Mouse (Mus musculus): Measurements from ENCODE around the gene Rasgrp2. TPM values are rescaled to one million over a fixed set of nuclear protein-coding genes. Genes with fewer than 3 reads are reported as not detected.

The Rasgrp2 gene
- polyA plus RNA-seq, 1 experiment = 1,280 TPM

DNA sequence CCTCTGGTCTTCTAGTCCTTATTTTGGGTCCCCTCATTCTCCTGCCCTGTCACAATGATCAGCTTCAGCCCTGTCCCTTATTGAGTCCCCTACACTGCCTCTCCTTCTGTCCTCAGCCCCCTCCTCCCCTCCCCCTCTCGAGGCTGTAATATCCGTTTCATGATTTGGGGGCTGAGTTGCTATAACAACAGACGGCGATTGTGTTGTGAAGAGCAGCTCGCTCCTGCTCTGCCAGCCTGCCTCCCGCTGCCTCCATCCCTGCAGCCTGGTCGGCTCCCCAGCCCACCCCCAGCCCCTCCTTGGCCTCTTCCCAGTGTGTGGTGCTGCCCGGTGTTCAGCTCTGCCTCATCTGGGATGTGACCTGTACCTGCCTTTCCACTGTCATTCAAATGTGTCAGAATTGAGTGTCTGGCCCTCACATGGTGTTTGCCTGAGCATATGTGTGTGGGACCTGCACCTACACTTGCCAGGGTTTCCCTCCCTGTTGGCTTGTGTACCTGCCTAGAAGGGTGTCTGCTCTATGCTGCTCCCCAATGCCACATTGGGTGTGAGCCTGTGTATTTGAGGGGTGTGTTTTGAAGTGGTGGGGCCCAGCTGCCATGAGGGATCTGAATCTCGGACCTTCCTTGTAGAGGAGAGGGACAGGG lies 17.1 kb downstream of the Rasgrp2 start:
- Histone ChIP-seq H3K4me3 (replicated peaks; ENCODE audit: control insufficient read depth, low read depth, low read length) (no peak overlapping the region), H3K27ac (ENCODE audit: control insufficient read depth, insufficient read depth, low read depth, low read length, poor library complexity) (no peak overlapping the region), H3K4me1 (ENCODE audit: control insufficient read depth, insufficient read depth, low read length) (no peaks in the 10 kb centered on the region)
- WGBS = 31% methylated on average over 9 of the region's 9 CpGs
- TF ChIP-seq POLR2A (IDR thresholded peaks at IDR 0.05; ENCODE audit: borderline replicate concordance, control insufficient read depth, low read depth, low read length) (no peak), CTCF (IDR thresholded peaks at IDR 0.05; ENCODE audit: control insufficient read depth, insufficient read depth, low read length) (no peak)

DNA sequence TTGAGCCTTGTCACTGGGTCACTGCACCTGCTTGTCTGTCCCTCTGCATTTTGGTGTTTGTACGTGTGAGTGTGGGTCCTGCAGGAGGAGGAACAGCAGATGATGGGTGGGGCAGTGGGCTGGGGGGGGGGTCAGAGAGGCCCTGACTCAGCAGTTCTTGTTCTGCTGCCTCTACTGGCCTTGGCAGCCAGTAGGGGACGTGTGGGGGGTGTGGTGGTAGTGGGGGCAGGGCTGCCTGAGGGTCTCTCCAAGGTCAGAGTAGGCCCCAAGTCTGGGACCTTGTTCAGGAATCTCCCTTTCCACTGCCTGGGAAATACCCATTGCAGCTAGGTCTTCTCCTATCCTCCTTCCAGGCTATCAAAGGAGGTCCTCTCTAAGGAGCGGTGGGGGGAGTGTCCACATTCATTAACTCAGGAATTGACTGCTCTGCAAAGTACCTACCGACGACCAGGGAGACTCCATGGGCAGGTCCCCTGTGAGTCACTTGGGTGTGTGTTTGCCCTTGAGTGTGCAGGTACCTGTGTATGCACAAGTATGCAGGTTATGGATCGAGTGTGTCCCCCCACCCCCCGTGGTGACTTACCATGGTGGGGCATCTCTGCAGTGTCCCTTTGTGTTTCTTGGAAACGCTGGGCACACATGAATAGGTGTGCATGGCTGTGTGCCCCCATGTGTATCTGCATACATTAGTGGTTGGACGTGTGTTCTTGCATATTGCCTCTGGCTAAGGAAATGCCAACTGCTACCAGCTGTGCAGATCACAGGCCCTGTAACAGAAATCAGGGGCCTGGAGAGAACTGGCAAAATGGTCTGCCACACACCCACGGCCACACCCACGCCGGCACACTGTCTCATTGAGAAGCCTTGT lies 18.0 kb downstream of the Rasgrp2 start:
- WGBS = 52% methylated on average over 12 of the region's 12 CpGs
- Histone ChIP-seq H3K27ac (ENCODE audit: control insufficient read depth, insufficient read depth, low read depth, low read length, poor library complexity) (no peak overlapping the region; the same call in 1 of the 2 replicates), H3K4me3 (replicated peaks; ENCODE audit: control insufficient read depth, low read depth, low read length) (no peak overlapping the region), H3K4me1 (ENCODE audit: control insufficient read depth, insufficient read depth, low read length) (no peaks in the 10 kb centered on the region)
- TF ChIP-seq CTCF (IDR thresholded peaks at IDR 0.05; ENCODE audit: control insufficient read depth, insufficient read depth, low read length) (no peak), POLR2A (IDR thresholded peaks at IDR 0.05; ENCODE audit: borderline replicate concordance, control insufficient read depth, low read depth, low read length) (no peak)

DNA sequence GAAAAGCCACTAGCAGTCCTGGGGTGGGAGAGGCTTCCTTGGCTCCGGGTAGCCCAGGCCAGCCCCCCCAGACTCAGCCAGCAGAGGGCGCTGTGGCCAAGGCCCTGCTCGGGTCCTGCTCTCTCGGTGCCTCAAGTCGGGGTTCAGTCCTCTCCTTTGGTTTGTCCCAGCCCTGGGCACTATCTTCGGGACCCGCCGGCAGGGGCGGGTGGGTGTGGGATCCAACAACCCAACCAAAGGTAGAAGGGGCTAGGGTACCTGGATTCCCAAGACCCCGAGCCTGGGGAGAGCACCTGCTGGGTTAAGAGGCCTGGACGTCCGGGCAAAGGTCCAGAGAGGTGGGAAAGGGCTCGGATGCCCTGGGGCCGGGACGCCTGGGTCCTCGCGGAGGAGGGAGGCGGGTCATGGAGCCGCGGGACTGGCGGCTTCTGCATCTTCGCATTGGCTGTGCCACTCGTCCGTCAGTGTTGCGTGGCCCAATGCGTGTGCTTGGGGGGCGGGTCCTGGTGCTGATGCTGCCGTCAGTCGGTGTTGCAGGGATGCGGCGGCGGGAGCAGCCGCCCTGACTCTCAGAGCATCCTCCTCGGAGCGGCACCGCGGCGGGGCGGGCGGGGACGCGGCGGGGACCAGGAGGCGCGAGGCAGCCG lies 19.2 kb downstream of the Rasgrp2 start, which contains the start of gene Nrxn2:
Gene Nrxn2 (plus strand): TSS at position 499 of the 647 bp plus-strand sequence.
- 1% methylated on average over 46 of the region's 46 CpGs for WGBS
- peak; percentile 89 for TF ChIP-seq CTCF (IDR thresholded peaks at IDR 0.05; ENCODE audit: control insufficient read depth, insufficient read depth, low read length)
- no peak for TF ChIP-seq POLR2A (IDR thresholded peaks at IDR 0.05; ENCODE audit: borderline replicate concordance, control insufficient read depth, low read depth, low read length)
- no peak within 1 kb of the TSS; the same call in 1 of the 2 replicates for H3K27ac ChIP-seq (ENCODE audit: control insufficient read depth, insufficient read depth, low read depth, low read length, poor library complexity)
- no peaks in the 10 kb centered on the region for H3K4me1 ChIP-seq (ENCODE audit: control insufficient read depth, insufficient read depth, low read length)
- H3K4me3 ChIP-seq (replicated peaks; ENCODE audit: control insufficient read depth, low read depth, low read length) = peak within 1 kb of the TSS; percentile 43

DNA sequence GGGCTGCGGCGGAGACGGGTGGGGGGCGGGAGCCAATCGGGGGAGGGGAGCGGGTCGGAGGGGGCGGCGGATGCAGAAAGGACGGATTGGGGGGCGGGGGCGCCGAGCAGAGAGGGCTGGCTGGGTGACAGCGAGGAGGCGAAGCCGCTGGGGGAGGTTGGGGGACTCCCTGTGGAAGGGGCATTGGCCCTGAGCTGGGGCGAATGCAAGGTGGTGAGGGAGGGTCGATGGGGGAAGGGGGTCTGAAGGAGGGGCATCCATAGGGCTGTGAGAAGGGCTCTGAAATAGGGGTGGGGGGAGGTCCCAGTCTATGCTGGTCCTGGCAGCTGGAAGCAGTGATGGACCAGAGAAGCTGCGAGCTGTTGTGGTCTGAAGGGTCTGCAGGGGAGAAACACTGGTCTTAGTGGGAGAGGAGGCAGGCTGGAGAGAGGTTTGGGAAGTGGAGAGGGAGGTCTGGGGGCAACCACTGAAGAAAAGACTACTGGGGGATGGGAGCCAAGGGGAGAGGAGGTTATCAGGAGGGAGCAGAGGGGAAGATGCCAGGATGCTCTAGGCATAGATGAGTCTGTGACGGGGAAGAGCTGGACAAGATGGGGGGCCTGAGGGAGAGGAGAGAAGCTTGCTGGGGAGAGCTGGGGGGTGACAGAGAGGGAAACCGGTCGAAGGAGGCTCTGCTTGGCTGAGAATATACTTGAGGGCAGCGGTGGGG lies 20.0 kb downstream of the Rasgrp2 start:
- no peak overlapping the region for H3K4me3 ChIP-seq (replicated peaks; ENCODE audit: control insufficient read depth, low read depth, low read length)
- TF ChIP-seq POLR2A (IDR thresholded peaks at IDR 0.05; ENCODE audit: borderline replicate concordance, control insufficient read depth, low read depth, low read length) (no peak), CTCF (IDR thresholded peaks at IDR 0.05; ENCODE audit: control insufficient read depth, insufficient read depth, low read length) (no peak)
- WGBS = 18% methylated on average over 22 of the region's 23 CpGs
- no peak overlapping the region for H3K27ac ChIP-seq (ENCODE audit: control insufficient read depth, insufficient read depth, low read depth, low read length, poor library complexity)
- H3K4me1 ChIP-seq (ENCODE audit: control insufficient read depth, insufficient read depth, low read length) = no peaks in the 10 kb centered on the region

DNA sequence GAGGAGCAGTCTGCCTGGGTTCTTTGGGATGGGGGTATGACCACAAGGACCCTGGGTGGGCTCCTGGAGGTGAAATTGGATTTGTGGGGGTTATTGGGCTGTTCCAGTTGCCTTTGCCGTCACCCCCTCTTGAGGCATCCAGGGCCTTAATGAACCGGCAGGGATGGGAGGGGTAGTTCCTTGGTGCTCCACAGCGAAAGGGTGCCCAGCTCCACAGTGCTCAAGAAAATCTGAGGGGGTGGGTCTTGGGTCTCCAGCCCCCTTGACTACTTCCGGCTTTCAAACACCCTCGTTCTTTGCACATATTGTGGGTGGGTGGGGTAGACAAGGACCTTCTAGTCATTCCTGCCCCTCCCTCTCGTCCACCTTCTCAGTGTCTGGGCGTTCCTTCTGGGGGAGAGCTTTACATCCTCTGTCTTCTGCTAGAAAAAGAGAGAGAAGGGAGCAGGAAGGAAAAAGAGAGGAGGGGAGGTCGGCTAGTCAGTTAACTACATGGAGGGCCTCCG lies 20.7 kb downstream of the Rasgrp2 start:
- Histone ChIP-seq H3K4me1 (ENCODE audit: control insufficient read depth, insufficient read depth, low read length) (no peaks in the 10 kb centered on the region), H3K27ac (ENCODE audit: control insufficient read depth, insufficient read depth, low read depth, low read length, poor library complexity) (no peak overlapping the region), H3K4me3 (replicated peaks; ENCODE audit: control insufficient read depth, low read depth, low read length) (no peak overlapping the region)
- 49% methylated on average over 9 of the region's 9 CpGs for WGBS
- TF ChIP-seq CTCF (IDR thresholded peaks at IDR 0.05; ENCODE audit: control insufficient read depth, insufficient read depth, low read length) = no peak
- no peak for TF ChIP-seq POLR2A (IDR thresholded peaks at IDR 0.05; ENCODE audit: borderline replicate concordance, control insufficient read depth, low read depth, low read length)

DNA sequence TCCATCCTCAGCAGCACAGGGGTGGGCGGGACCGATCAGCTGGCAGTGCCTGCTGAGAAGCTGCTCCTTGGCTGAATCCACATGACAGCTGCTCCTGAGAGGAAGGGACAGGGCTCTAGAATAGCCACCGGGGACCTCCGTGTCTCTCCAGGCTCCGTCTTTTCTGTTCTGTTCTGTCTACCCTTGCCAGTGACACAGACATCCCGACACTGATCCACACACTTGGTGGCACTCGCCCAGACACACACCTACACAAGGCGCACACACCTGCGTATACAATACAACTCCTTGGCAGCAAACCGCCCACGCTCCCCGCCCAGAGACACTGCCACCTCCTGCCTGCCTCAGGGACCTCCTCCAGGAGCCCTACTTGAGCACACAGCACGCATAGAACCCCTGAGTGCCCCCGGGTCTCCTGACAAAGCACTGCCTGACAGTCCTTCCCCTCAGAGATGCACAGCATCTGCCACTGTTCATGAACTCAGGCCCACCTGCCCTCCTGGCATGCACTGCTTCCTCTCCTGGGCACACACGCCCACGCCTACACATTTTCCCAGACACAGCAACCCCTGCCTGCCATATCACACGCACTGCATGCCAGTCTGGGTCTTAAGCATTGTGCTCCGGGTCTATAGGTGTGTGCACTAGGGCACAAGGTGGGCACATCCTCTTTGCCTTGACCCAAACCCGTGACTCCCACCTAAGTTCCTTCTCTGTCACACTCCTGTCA lies 21.5 kb downstream of the Rasgrp2 start:
- WGBS = 55% methylated on average over 19 of the region's 19 CpGs
- TF ChIP-seq CTCF (IDR thresholded peaks at IDR 0.05; ENCODE audit: control insufficient read depth, insufficient read depth, low read length) (no peak), POLR2A (IDR thresholded peaks at IDR 0.05; ENCODE audit: borderline replicate concordance, control insufficient read depth, low read depth, low read length) (no peak)
- no peak overlapping the region for H3K27ac ChIP-seq (ENCODE audit: control insufficient read depth, insufficient read depth, low read depth, low read length, poor library complexity)
- H3K4me1 ChIP-seq (ENCODE audit: control insufficient read depth, insufficient read depth, low read length) = no peaks in the 10 kb centered on the region
- no peak overlapping the region for H3K4me3 ChIP-seq (replicated peaks; ENCODE audit: control insufficient read depth, low read depth, low read length)

DNA sequence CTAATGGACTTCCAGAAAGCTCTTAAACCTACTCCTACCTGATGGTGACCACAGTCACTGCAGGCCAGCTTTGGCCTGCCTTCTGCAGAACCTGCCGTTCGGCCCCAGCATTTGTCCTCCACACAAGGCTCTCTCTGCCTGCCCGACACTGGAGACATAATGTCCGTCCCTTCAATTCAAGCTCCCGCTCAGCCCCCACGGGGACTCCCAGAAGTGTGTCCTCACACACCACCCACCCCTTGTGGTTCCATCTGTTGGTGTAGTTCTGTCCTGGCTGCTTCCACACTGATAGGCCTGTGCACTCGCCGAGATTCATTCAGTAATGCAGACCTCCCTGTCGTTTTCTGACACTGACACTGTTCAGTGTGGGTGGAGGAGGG lies 22.1 kb downstream of the Rasgrp2 start:
- Histone ChIP-seq H3K27ac (ENCODE audit: control insufficient read depth, insufficient read depth, low read depth, low read length, poor library complexity) (no peak overlapping the region), H3K4me1 (ENCODE audit: control insufficient read depth, insufficient read depth, low read length) (no peaks in the 10 kb centered on the region), H3K4me3 (replicated peaks; ENCODE audit: control insufficient read depth, low read depth, low read length) (no peak overlapping the region)
- TF ChIP-seq CTCF (IDR thresholded peaks at IDR 0.05; ENCODE audit: control insufficient read depth, insufficient read depth, low read length) (no peak), POLR2A (IDR thresholded peaks at IDR 0.05; ENCODE audit: borderline replicate concordance, control insufficient read depth, low read depth, low read length) (no peak)
- WGBS = 73% methylated on average over 9 of the region's 9 CpGs

Measured in bone marrow, adult 2 months (tissue).